Mouse (Mus musculus) C2C12 (cell line): ENCODE results near the gene Mcpt4.

Source experiments
- CEBPB ChIP-seq: IDR thresholded peaks from one replicate; pipeline ENCODE4 v1.6.1; 2011; ENCODE audit warnings: low read depth, mild to moderate bottlenecking, control low read depth, moderate library complexity
- CTCF ChIP-seq: IDR thresholded peaks from one replicate; pipeline ENCODE4 v1.5.1; 2011; ENCODE audit not compliant: control insufficient read depth, insufficient read depth, insufficient read length

GRCm38 (mm10) chr14:56086711-56087110 lies 24.6 kb upstream of the Mcpt4 start:
- no peak for TF ChIP-seq CTCF
- TF ChIP-seq CEBPB = no peak
